Mouse (Mus musculus) left cerebral cortex, adult 2 months (tissue): ENCODE measurements around the gene Notch2. TPM values are rescaled to one million over a fixed set of nuclear protein-coding genes. Genes with fewer than 3 reads are reported as not detected.

Source experiments
- DNase-seq, 2 experiments: peaks; one replicate each; pipeline ENCODE4 v3.0.0; 2021 to 2022; ENCODE audit warnings: low spot score in 2 of 2, mixed read lengths in 1 of 2; ENCODE audit errors: extremely low spot score in 1 of 2
- H3K27ac ChIP-seq: fragments of 200-600 bp; 2 replicates; pipeline ENCODE4 v1.8.1; 2022
- H3K4me3 ChIP-seq: fragments of 200-600 bp; 2 replicates; pipeline ENCODE4 v1.8.1; 2022
- CTCF ChIP-seq: fragments of 200-600 bp; IDR thresholded peaks from 2 replicates; pipeline ENCODE4 v1.8.1; 2022; ENCODE audit warnings: antibody characterized with exemption, mild to moderate bottlenecking, moderate library complexity
- intact Hi-C: fragments of 180-260 bp; cut with DNase I; formaldehyde crosslinking; loops from one replicate; pipeline ENCODE4 v1.15.1; 2025
- total RNA-seq, 2 experiments: library from RNA; stranded (reverse); gene quantifications; 2 replicates each; pipeline ENCODE4 v1.2.3; 2021

Notch2 gene
- total RNA-seq, 2 experiments from 2014 or later, result 13.7 to 14.6 TPM

DNA sequence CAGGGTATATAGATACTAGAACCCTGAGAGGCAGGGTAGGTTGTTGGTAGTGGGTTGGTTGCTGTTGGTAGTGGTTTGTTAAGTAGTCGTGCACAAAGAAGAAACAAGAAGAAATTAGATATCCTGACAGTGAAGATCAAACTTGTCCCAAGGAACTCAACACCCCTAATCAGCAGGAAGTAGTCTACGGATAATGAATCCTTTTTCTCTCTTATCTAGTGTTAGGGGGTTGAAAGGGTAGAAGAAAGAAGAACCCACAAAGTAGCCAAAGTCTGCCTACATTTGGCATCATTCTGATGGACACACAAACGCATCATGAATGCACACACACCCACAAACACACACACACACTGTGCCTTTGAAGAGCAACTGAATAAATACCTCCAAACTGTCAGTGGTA lies 9.1 kb upstream of the Notch2 start:
- H3K4me3 ChIP-seq, result no peak overlapping the region
- TF ChIP-seq CTCF, result no peak
- intact Hi-C loops, result no loop called here
- H3K27ac ChIP-seq, result no peak overlapping the region
- DNase-seq, result no peak

DNA sequence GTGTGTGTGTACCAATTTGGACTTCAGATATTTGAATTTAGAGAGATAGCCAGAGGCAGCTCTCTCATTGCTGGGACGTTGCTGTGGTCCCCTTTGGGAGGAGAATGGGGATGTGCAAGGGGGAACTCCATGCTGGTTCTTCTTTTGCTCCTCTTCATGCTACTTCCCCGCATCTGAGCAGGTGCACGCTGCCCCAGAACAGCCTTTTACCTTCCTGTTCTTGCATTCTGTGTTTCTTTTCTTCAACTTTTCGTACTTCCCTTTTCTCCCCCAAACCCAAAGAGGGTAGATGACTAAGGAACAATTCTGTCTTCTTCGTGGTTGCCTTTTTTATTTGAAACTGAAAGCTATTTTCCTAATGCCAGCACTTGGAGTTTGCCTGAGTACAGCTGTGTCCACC lies 8.0 kb upstream of the Notch2 start:
- TF ChIP-seq CTCF, result no peak
- H3K27ac ChIP-seq, result no peak overlapping the region
- DNase-seq, result no peak
- H3K4me3 ChIP-seq, result no peak overlapping the region
- intact Hi-C loops, result no loop called here

- intact Hi-C loops, result no loop called here
- H3K4me3 ChIP-seq, result no peak overlapping the region
- no peak overlapping the region for H3K27ac ChIP-seq
- no peak for DNase-seq
- TF ChIP-seq CTCF, result no peak
Observed at GRCm38 (mm10) chr3:98006046-98006691, 7.2 kb upstream of the Notch2 start.

GRCm38 (mm10) chr3:98006973-98007372 lies 6.4 kb upstream of the Notch2 start:
- H3K4me3 ChIP-seq, result no peak overlapping the region
- TF ChIP-seq CTCF, result no peak
- intact Hi-C loops, result no loop called here

GRCm38 (mm10) chr3:98008143-98008542 lies 5.2 kb upstream of the Notch2 start:
- DNase-seq, result no peak
- TF ChIP-seq CTCF, result no peak
- H3K4me3 ChIP-seq, result no peak overlapping the region
- intact Hi-C loops, result no loop called here
- no peak overlapping the region for H3K27ac ChIP-seq

More at GRCm38 (mm10) chr3:98006973-98007372, 6.4 kb upstream of the Notch2 start:
- H3K27ac ChIP-seq, result no peak overlapping the region
- no peak for DNase-seq

DNA sequence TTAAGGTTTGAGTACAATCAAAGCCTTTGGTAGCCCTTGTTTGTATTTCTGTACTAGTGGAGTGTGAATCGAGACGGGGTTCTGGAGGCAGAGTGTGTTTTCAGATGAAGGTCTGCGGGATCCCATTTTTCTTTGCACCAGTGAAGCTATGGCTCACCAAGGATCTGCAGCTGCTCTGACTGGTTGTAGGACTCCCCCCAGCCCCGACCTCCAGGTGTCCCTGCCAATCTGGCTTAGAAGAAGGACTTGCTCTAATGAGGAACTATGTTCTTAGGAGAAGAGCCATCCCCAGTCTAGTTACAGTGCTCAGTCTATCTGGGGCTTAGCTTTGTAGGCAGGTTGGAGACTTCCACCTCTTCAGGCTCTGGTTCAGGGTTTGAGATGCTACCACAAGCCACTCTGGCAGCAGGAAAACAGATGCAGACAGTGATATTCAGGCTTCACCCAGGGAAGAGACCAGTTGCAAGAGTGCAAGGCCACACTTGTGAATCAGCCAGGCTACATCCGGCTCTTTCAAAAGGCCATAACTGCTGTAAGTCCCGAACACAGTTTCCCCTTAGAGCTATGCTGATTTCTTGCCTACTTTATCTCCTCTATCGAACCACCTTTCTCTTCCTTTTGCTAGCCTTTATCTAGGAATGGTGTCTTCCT lies 4.0 kb upstream of the Notch2 start:
- DNase-seq, result no peak
- intact Hi-C loops, result no loop called here
- no peak for TF ChIP-seq CTCF
- Histone ChIP-seq H3K27ac (no peak overlapping the region), H3K4me3 (no peak overlapping the region)

GRCm38 (mm10) chr3:98013086-98013400 lies 284 bp upstream of the Notch2 start:
- intact Hi-C loops, result loop anchor here (1.0 to 10.0 kb wide), 6 partner anchors 29 to 348 kb away; partner anchors contain the start of gene Reg4
- no peak for DNase-seq
- Histone ChIP-seq H3K27ac (no peak overlapping the region; the same call in 1 of the 2 replicates), H3K4me3 (peak overlapping the region; percentile 91)
- TF ChIP-seq CTCF, result no peak

GRCm38 (mm10) chr3:98015205-98016171 lies 2.2 kb downstream of the Notch2 start:
- H3K4me3 ChIP-seq, result no peak overlapping the region; the same call in 1 of the 2 replicates
- TF ChIP-seq CTCF, result no peak
- DNase-seq, result no peak
- no peak overlapping the region for H3K27ac ChIP-seq
- intact Hi-C loops, result loop anchor here (10.0 kb wide), 1 partner anchor 351 kb away; no protein-coding TSS in a partner anchor

DNA sequence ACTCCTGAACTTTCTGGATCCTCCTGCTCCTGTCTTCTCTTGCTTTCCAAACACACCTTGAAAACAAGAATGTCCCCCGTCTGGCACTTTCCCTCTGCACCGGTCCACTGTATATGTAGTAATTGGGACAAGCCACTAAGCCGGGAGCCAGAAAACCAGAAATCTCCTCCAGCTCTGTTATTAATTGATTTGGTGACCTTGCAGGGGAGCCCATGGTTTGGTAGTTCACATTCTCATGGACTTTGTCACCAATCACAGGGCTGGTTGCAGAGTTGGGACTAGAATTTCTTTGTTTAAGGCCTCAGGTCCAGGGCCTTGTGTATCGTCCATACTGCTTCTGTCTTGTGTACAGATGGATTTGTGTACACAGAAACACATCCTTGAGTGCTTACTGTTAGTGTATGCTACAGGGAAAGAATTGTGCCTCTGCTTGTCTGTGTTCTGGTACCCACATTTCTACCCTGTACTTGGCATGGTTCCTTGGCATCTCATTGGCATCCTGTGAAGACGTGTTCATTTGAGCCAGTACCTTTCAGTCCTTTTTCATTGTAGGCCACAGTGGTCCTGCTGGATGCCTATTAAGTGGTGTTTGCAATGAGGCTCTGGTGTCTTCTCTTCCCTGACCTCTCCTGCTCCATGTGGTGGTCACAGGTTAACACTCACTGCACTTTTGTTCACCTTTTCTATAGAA lies 3.7 kb downstream of the Notch2 start:
- H3K4me3 ChIP-seq, result no peak overlapping the region
- intact Hi-C loops, result loop anchor here (10.0 kb wide), 1 partner anchor 352 kb away; no protein-coding TSS in a partner anchor
- TF ChIP-seq CTCF, result no peak
- no peak for DNase-seq
- no peak overlapping the region for H3K27ac ChIP-seq

DNA sequence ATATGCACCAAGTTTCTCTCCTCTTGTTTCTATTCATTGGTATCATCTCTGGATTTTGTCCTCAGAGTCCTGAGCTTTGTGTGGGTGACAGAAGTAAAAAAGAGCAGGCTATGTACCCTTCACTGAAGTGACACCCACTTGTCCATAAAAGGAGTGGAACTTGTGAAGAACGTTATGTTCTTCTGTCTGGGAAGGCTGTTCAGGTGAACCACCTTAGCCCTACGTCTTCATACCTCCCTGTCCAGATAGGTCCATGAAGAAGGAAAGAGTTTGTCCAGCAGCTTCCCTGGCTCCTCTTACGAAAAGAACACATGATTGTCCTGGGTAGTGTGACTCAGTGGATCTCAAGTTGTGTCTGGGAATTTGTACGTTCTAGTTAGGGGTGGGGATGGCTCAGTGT lies 4.9 kb downstream of the Notch2 start:
- no peak for DNase-seq
- no peak for TF ChIP-seq CTCF
- no peak overlapping the region for H3K27ac ChIP-seq
- H3K4me3 ChIP-seq, result no peak overlapping the region
- intact Hi-C loops, result loop anchor here (10.0 kb wide), 1 partner anchor 353 kb away; no protein-coding TSS in a partner anchor

DNA sequence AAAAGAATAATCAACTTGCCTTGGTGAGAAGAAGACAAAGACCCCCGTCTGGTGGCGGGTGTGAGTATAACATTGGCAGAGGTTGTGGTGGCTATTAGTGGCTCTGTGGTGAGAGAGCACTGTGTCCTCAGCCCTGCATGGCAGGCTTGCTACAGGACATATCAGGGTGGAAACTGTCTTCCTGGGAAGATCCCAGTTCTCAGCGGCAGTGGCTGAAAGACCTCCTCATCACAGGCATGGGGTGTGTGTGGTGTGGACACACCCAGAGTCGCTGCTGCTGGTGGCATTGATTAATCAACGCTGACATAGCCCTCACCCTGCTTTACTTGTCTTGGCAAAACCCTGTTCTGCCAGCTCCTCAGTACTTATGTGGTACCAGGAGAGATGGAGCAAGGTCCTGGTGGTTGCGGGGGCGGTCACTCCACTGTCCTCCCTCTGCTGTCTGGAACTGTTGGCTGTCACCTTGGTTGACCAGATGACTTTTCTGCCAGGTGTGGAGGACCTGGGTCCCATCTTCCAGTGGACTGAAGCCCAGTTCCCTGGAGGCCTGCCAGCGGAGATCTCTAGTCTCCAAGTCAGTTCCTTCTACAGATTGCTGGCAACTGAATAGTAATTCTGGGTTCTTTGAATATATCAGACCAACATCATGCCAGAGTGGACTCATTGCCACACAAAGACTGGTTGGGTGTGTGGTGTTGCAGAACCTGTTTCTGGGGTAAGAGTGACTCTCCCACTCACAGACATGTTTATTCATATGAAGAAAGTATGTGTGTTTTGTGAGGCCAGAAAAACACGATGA lies 7.3 kb downstream of the Notch2 start:
- H3K27ac ChIP-seq, result no peak overlapping the region
- no peak overlapping the region for H3K4me3 ChIP-seq
- DNase-seq, result no peak
- peak; percentile 28 for TF ChIP-seq CTCF
- intact Hi-C loops, result no loop called here
